Mouse (Mus musculus): ENCODE results near the gene Il17rb. TPM values are rescaled to one million over a fixed set of nuclear protein-coding genes. Genes with fewer than 3 reads are reported as not detected.

Gene Il17rb
- under 1 TPM; 0.41 to 0.73 TPM for total RNA-seq (2021)

DNA sequence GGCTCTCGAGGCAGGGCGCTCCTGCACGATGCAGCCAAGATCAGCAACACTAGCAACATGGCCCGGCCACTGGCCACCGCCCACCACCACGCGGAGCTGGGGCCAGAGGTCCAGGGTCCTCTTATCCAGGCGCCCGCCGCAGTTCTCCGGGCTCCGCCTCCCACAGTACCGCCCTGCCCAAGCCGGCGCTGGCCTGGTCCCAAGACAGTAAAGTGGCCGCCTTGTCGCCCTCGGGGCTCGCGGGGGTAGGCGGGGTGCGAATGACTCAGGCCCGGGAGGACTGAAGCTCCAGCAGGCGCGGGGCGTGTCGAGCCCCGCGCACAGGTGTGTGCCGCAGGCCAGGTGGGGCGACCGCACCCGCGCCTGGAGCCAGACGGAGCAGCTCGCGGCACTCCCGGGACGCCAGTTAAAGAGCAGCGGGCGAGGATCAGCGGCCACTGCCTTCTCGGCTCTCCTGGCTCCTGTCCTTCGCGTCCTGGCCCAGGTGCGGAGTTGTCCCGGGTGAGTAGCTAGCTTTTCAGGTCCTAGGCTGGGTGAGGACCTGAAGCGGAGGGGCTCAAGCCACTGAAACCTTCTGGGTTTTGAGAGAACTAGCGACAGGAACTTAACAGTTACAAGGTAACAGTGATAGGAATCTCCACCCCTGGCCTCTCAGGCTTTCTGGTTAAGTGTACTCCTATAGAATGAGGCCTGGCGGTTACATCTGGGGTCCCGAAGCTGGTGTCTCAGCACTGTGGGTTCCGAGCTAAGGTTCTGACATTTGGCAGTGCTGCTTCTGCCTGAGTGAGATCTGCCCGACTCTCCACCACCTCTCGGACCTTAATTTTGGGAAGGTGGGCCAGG, at the start of gene Il17rb, which contains the start of gene Chdh:
Gene Il17rb, minus strand, starts transcription at position 164 of the 843 bp plus-strand sequence.
Gene Chdh, plus strand, starts transcription at position 291 of the 843 bp plus-strand sequence.
- intact Hi-C loops (cut with DNase I), result no loop called here
- peak in 1 of 2 experiments; percentile 75 for DNase-seq (ENCODE audit: extremely low spot score in 1 of 2, low spot score in 2 of 2)

DNA sequence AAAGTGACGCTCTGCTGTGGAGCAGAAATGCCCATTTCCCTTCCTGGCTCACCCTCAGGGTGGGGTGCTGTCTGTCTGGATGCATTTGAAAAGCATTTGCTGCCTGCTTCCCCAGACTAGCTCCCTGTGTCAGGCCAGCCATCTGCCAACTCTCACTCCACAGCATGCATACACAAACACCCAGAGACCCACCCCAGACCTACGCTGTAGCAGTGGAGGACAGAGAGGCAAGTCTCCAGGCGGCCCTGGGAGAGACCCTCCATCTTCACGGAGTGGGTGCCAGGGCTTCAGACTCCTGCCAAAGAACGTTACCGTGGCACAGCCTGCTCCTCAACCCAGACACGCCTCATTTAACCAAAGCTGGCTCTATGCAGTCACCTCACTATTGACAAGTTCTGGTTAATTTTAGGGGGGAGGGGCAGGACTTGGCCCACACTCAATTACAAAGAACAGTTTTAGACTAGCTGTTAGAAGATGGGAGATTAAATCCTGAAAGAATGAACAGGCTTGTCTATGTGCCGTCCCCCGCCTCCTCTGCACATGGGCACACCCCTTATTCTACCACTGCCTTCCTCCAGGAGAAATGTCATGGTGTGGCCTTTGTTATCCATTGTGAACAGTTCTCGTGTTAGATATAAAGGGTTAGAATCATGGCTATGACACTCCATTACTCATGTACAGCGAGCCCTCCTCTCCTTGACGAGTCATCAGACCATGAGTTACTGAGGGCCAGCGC, 47.5 kb upstream of the Il17rb start:
- intact Hi-C loops (cut with DNase I), result no loop called here
- DNase-seq (ENCODE audit: extremely low spot score in 1 of 2, low spot score in 2 of 2), result peak in 1 of 2 experiments; percentile 62

DNA sequence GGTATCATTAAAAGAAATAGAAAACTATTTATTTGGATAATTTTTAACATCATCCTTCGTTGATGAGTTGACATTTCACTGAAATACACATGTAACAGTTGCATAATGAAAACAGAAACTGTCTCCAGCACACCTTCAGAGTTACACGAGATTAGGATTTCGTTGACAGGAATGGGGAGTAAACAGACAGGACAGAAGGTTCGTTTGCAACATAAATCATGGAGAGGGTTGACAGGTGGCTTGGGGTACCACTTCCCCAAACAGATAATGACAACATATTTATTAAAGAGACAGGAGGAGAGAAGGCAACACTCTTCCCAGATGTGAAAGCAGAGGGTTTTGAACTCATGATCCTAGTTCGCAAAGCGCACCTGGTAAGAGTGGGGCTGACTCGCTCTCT, 46.2 kb upstream of the Il17rb start:
- intact Hi-C loops (cut with DNase I), result no loop called here

DNA sequence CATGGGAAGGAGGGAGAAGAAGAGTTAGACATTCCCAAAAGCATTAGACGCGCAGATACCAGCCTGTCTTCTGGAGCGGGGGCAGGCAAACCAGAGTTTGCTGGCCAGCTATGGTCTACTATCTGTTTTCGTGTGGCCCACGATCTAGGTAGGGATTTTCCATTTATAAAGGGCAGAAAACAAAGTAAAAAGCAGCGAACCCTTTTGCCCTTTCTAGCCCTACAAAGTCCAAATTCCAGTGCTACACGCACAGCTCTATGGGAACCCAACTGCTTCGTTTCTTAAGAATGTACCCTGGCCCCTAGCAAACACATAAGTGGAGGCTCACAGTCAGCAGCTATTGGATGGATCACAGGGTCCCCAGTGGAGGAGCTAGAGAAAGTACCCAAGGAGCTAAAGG, 41.6 kb upstream of the Il17rb start:
- intact Hi-C loops (cut with DNase I), result no loop called here
- no peak for DNase-seq (ENCODE audit: extremely low spot score in 1 of 2, low spot score in 2 of 2)

More for the DNA sequence above, 46.2 kb upstream of the Il17rb start:
- DNase-seq (ENCODE audit: extremely low spot score in 1 of 2, low spot score in 2 of 2), result no peak

DNA sequence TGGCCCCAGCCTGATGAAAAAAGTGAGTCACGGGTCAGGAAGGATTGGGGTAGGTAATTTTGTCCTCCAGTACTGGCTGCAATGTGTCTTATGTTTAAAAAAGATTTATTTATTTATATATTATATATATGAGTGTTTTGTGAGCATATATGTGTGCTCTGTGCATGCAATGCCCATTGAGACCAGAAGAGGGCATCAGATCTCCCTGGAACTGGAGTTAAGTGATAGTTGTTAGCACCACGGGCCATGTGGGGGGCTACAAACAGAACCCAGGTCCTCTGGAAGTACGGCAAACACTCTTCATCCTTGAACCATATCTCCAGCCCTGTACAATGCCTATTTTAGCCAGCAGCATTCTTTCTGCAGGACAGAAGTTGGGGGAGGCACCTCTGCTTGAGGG, 39.4 kb upstream of the Il17rb start:
- no peak for DNase-seq (ENCODE audit: extremely low spot score in 1 of 2, low spot score in 2 of 2)
- intact Hi-C loops (cut with DNase I), result no loop called here

DNA sequence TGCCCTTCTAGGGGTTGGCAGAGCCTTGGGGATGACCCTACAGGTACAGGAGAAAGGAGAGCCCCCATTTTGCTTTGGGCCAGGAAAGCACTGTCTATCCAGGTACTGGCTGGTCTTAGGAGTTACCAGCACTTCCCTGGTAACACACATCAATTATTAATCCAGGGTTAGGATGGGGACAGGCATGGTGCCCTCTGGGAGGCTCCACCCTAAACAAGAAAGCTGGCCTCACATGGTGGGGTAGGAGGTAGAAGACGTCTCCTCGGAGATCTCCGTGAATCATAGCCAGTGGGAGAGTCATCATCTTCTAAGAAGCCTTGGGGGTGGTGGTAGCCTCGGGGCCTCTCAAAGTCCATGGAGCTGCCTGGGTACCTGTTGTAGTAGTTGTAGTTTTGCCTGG, 38.3 kb upstream of the Il17rb start:
- peak in 1 of 2 experiments; percentile 10 for DNase-seq (ENCODE audit: extremely low spot score in 1 of 2, low spot score in 2 of 2)
- intact Hi-C loops (cut with DNase I), result no loop called here

DNA sequence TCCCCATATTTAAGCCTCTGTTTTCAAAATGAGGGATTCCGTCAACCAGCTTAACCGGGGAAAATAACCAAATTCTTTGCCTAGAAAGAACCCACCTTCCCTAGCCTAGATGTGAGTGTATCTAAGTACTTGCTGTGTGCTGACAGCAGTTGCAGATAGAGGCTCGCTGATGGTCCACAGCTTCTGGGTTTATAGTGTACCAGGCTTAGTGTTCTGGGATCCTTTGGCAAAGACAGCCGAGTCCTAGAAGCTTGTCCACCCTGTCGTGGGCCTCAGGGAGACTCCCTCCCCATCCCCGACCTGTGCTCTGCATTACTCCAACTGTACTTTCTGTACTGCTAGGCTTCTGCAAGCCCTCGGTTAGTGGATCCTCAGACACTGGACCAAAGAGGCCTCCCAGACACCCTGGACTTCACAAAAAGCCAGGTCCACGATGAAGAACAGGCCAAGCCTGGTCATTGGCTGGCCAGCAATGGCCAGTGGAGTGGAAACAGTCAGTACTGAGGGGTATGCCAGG, 37.1 kb upstream of the Il17rb start:
- intact Hi-C loops (cut with DNase I), result no loop called here
- DNase-seq (ENCODE audit: extremely low spot score in 1 of 2, low spot score in 2 of 2), result no peak

DNA sequence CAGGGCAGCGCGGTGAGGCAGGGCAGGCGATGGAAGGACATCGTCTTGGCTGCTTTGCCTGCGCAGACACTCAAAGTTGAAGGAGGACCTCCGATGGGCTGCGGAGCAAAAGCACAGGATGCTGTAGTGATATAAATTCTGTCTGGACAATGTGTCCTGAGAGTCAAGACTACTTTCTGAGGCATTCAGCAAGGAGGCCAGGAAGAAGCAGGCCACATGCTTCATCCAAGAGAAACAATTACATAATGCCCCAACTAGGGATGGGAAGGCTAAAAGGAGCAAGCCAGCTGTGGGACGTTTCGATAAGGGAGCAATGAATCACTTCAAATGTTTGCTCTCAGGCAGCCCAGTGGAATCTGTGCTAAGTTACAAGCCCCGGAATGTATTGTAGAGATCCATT, 36.5 kb upstream of the Il17rb start:
- intact Hi-C loops (cut with DNase I), result no loop called here
- no peak for DNase-seq (ENCODE audit: extremely low spot score in 1 of 2, low spot score in 2 of 2)

DNA sequence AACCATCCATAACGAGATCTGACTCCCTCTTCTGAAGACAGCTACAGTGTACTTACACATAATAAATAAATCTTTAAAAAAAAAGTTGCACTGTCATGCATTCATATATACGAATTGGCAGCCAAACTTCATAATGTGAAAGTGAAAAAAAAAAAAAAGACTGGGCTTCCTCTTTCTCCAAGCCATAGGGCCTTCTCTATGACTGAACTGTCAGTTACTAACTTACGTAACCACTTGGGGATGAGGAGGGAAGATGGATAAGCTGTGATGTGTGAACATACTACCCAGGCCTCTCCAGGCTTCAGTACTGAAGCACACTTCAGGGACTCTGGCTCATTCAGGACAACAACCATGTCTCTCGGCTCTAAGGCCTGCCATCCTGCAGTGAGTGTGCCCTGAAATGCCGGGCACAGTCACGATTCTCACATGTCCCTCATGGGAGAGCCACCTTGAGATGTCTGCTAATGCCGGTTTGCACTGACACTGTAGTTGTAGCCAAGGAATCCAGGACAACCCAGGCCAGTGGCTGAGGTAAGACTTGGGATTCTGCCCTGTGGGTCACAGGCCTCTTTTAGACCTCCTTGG, 34.8 kb upstream of the Il17rb start:
- intact Hi-C loops (cut with DNase I), result no loop called here
- DNase-seq (ENCODE audit: extremely low spot score in 1 of 2, low spot score in 2 of 2), result no peak

DNA sequence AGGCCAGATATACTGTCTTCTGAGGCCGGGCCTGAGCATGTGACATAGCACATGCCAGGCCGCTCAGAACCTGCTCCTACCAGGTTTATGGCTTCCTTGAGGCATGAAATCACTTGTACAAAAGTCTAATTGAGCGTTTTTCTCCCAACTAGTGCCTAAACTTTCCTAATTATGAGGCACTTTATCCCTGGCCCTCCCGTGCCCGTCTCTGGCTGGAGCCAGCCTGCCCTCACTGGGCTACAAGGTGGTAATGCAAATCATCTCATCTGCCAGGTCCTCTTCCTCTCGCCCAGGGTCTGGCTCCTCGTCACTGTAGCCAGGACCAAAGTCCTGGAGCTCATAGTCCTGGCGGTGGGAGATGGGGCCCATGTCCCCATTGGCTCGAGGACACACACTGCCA, 33.1 kb upstream of the Il17rb start:
- no peak for DNase-seq (ENCODE audit: extremely low spot score in 1 of 2, low spot score in 2 of 2)
- intact Hi-C loops (cut with DNase I), result no loop called here

DNA sequence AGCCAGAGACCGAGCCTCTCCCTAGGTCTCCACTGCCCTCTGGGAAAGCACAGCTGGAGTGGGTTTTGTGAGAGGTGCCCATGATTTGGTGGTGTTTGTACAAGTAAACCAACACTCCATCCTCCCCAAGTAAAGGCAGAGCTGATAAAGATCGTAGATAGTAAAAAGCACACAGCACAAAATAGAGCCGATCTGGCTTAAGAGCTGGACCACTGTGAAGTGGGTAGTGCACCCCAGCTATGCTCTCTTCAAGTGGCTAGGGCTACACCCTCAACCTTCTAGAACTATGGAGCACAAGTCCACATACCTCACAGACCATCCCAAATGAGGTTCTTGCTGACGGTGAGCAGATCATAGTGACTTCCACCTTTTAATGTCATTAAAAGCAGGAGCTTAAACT, 30.7 kb upstream of the Il17rb start:
- intact Hi-C loops (cut with DNase I), result no loop called here
- no peak for DNase-seq (ENCODE audit: extremely low spot score in 1 of 2, low spot score in 2 of 2)

DNA sequence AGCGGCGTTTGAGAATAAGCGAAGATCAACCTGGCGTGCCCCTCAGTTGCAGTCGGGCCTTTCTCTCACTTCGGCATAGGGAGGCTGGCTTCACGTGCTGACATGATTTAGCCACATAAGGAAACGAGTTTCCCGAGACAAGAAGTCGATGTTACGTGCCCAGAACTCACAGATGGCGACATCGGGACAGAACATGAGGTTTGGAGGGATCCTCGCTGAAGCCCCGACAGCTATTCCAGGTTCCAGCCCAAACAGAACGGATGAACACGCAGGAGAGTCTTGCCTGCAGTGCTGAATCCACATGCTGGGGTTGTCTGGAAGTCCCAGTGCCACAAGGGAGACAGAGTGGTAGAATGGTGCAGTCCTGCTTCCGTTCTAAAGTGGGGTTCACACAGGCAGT, 29.7 kb upstream of the Il17rb start:
- peak in 1 of 2 experiments; percentile 50 for DNase-seq (ENCODE audit: extremely low spot score in 1 of 2, low spot score in 2 of 2)
- intact Hi-C loops (cut with DNase I), result no loop called here

DNA sequence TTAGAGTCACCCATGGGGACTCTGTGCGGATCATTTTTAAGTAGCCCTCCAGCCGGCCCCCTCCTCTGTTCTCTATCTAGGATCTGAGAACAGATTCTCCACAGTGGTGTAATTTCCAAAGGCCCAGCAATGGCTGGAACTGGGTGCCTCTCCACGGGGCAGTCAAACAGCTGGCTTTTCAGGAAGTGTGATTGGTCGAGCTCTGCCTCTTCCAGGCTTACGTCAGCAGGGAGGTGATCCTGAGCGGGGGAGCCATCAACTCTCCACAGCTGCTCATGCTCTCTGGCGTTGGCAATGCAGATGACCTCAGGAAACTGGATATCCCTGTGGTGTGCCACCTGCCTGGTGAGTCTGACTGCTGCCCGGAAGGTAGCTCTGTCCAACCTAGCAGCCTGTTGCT, 24.7 kb upstream of the Il17rb start:
- intact Hi-C loops (cut with DNase I), result no loop called here
- DNase-seq (ENCODE audit: extremely low spot score in 1 of 2, low spot score in 2 of 2), result no peak

DNA sequence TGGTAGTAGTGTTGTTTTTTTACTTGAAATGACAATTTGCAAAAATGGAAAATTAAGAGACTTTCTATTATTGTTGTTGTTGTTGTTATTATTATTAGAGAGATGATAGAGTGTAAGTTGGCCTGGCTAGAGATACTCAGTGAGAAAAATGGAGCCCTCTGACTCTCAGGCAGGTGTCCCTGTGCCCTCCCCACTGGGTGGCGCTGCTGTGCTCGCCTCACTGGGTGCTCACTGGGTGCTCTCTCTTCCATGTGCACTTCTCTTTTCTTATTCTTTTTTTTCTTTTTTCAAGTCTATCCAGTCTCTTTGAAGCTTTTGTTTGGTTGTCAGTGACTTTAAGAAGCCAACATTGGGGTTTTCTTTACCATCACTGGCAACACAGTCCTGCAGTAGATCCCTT, 18.7 kb upstream of the Il17rb start:
- DNase-seq (ENCODE audit: extremely low spot score in 1 of 2, low spot score in 2 of 2), result no peak
- intact Hi-C loops (cut with DNase I), result no loop called here

DNA sequence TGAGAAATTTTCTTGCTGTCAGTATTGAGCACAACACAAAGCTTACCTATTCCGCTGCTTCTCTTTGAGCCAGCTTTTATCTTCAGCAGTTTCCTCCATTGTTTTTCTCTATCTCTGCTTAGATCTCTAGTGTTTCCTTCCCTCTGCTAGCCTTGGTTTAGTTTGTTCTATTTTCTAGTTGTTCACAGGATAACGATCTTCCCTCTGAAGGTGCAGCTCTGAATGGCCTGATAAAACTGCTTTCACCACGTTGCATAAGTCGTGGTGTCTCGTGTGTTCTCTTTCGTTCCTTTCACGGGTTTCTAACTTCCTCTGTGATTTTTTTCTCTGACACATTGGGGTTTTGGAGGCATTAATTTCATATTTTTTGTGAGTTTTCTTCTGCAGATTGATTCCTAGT, 15.7 kb upstream of the Il17rb start:
- no peak for DNase-seq (ENCODE audit: extremely low spot score in 1 of 2, low spot score in 2 of 2)
- intact Hi-C loops (cut with DNase I), result no loop called here

DNA sequence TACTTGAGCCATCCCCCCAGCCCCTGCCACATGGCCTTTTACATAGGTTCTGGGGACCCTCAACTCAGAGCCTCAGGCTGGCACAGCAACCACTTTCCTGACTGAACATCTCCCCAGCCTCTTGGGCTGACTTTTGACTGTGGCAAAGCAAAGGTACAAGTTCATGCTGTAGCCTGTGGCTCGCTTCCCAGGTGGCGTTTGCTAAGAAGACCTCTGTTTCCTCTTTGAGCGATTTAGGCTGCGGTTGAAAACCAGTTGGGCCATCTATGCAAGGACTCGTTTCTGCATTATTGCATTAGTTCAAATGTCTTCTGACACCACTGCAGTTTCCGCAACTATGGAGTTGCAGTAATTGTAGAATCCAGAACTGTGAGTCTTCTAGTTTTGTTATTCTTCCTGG, 13.8 kb upstream of the Il17rb start:
- intact Hi-C loops (cut with DNase I), result no loop called here
- DNase-seq (ENCODE audit: extremely low spot score in 1 of 2, low spot score in 2 of 2), result no peak

DNA sequence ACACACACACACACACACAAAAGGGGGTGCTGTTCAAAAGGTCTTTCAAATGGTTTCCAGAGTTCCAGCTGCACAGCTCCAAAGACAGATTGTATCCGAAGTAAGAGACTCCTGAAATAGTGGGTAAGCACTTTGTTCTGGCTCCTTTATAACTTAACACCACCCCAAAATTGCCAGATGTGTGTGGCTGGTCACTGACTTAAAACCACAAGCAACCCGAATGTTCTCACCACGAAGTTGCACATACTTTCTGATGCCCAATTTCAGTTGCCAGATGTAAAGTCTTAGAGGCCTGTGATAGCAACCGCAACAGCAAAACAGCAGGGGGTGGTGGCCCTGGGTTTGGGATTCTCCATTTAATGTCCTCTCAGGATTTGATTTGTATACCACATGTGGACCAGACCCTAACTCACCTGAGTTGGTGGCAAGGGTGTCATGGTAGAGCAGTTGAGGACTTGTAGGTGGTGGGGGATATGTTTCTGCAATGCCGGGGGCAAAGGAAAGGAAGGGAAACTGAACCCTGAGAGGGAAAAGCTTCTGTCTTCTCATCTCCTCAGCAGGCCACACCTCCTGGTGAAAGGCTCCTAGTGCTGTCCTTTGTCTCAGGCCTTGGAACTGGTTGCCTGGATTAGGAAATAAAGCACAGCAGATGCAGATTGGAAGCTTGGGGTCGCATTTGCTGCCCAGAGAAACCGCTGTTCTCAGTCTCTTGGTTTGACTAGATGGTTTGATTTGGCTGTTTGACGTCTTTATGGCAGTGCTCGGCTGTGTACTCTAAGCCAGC, 11.3 kb upstream of the Il17rb start:
- no peak for DNase-seq (ENCODE audit: extremely low spot score in 1 of 2, low spot score in 2 of 2)
- intact Hi-C loops (cut with DNase I), result no loop called here

DNA sequence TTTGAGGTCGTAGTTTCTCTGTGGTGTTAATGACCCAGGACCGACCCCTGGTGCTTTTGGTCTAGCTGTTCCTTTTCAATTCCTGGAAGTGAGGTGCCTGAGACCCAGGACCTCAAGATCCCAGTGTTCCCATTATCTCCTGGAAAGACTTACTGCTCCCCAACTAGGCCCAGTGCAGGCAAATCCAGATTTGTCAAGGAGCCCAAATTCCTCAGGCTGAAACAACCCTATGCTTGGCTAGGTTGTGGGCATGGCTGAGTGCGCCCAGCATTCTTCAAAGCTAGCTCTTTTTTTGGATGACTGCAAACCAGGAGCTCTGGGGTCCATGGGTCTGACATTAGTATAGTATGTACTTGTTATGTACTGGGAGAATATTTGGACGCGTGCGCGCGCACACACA, 10.7 kb upstream of the Il17rb start:
- DNase-seq (ENCODE audit: extremely low spot score in 1 of 2, low spot score in 2 of 2), result no peak
- intact Hi-C loops (cut with DNase I), result no loop called here

DNA sequence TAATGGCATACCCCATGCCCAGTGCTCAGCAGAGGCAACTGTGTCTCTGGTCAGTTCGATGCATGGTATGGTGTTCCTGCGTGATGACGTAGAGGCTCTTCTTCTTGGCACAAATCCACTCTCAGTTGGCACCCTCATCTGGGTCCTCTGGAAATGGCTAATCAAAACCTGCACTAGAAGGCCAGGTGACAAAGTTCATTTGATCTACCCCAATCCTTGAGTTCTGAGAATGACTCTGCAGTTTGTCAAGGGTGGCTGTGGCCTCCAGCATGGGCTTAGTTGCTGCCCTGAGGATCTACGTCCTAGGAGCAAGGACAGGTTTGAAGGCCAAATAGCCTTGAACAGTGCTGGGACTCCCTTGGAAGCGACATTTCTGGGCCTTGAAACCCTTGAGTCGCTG, 10.2 kb upstream of the Il17rb start:
- intact Hi-C loops (cut with DNase I), result no loop called here
- no peak for DNase-seq (ENCODE audit: extremely low spot score in 1 of 2, low spot score in 2 of 2)
